Mouse (Mus musculus) ES-Bruce4 (cell line): ENCODE data around the gene Plcg2.

ENCODE experiments used
- CTCF ChIP-seq: IDR thresholded peaks from one replicate; pipeline ENCODE4 v1.8.1; 2011; ENCODE audit warnings: low read depth, low read length
- EP300 ChIP-seq: IDR thresholded peaks from 2 replicates; pipeline ENCODE4 v1.6.1; 2011; ENCODE audit warnings: low read depth, low read length; ENCODE audit not compliant: insufficient read depth
- POLR2A ChIP-seq: IDR thresholded peaks from one replicate; pipeline ENCODE4 v1.8.1; 2011; ENCODE audit warnings: low read length; ENCODE audit not compliant: insufficient read depth

GRCm38 (mm10) chr8:117561735-117562361 lies 63.8 kb downstream of the Plcg2 start:
- TF ChIP-seq EP300 = no peak
- TF ChIP-seq CTCF = no peak
- no peak for TF ChIP-seq POLR2A
